Mouse (Mus musculus) mouse embryonic stem cell (cell line): Measurements from ENCODE around the gene Zfp488.

Experiments
- in situ Hi-C, 2 experiments: fragments of 300-500 bp; cut with MboI; formaldehyde crosslinking; loops; 1 replicate in 1 of 2; 3 replicates in 1 of 2; pipeline ENCODE4 v1.14.3; 2019 to 2020; ENCODE audit warnings: low sequenced_read_pairs in 2 of 2, low pct_unique_long_range_greater_than_20kb in 1 of 2, mixed read lengths in 1 of 2; ENCODE audit not compliant: unreplicated experiment in 1 of 2

The Zfp488 gene

GRCm38 (mm10) chr14:33978604-33979059 lies at the start of gene Zfp488:
Zfp488 (minus strand) TSS chr14:33978764.
- in situ Hi-C loops = no loop called here

- in situ Hi-C loops = no loop called here
Measured at GRCm38 (mm10) chr14:34026710-34027109, 48.1 kb upstream of the Zfp488 start.

GRCm38 (mm10) chr14:34016938-34017337 lies 38.4 kb upstream of the Zfp488 start:
- in situ Hi-C loops = no loop called here

GRCm38 (mm10) chr14:34016381-34016780 lies 37.8 kb upstream of the Zfp488 start, which contains the start of gene Gm5460:
Gm5460 (plus strand) TSS chr14:34016758.
- in situ Hi-C loops = no loop called here

- in situ Hi-C loops = no loop called here
Measured at GRCm38 (mm10) chr14:34015063-34015462, 36.5 kb upstream of the Zfp488 start, which contains the start of gene Gm30083. Gm30083 (minus strand) TSS chr14:34015182.

- in situ Hi-C loops = no loop called here
Measured at GRCm38 (mm10) chr14:34002358-34002757, 23.8 kb upstream of the Zfp488 start.

GRCm38 (mm10) chr14:34001445-34001844 lies 22.9 kb upstream of the Zfp488 start:
- in situ Hi-C loops = no loop called here

GRCm38 (mm10) chr14:34000076-34000475 lies 21.5 kb upstream of the Zfp488 start:
- in situ Hi-C loops = no loop called here

GRCm38 (mm10) chr14:33997427-33997826 lies 18.9 kb upstream of the Zfp488 start:
- in situ Hi-C loops = no loop called here

- in situ Hi-C loops = no loop called here
Measured at GRCm38 (mm10) chr14:33993521-33994289, 15.1 kb upstream of the Zfp488 start.

GRCm38 (mm10) chr14:33993051-33993450 lies 14.5 kb upstream of the Zfp488 start:
- in situ Hi-C loops = no loop called here

- in situ Hi-C loops = no loop called here
Measured at GRCm38 (mm10) chr14:33991971-33992370, 13.4 kb upstream of the Zfp488 start.

- in situ Hi-C loops = no loop called here
Measured at GRCm38 (mm10) chr14:33989201-33989600, 10.6 kb upstream of the Zfp488 start.

- in situ Hi-C loops = no loop called here
Measured at GRCm38 (mm10) chr14:33977748-33978147, 816 bp downstream of the Zfp488 start.

GRCm38 (mm10) chr14:33974752-33975151 lies 3.8 kb downstream of the Zfp488 start:
- in situ Hi-C loops = no loop called here

GRCm38 (mm10) chr14:33972679-33973078 lies 5.9 kb downstream of the Zfp488 start:
- in situ Hi-C loops = no loop called here

- in situ Hi-C loops = no loop called here
Measured at GRCm38 (mm10) chr14:33965675-33966074, 12.9 kb downstream of the Zfp488 start.

GRCm38 (mm10) chr14:33959341-33959740 lies 19.2 kb downstream of the Zfp488 start:
- in situ Hi-C loops = no loop called here

- in situ Hi-C loops = no loop called here
Measured at GRCm38 (mm10) chr14:33958841-33959240, 19.7 kb downstream of the Zfp488 start.

GRCm38 (mm10) chr14:33958186-33958585 lies 20.4 kb downstream of the Zfp488 start:
- in situ Hi-C loops = no loop called here
